Mouse (Mus musculus) G1E (cell line): Measurements from ENCODE around the gene Incenp.

Experiments used
- CTCF ChIP-seq: IDR thresholded peaks from 2 replicates; pipeline ENCODE4 v1.5.1; 2012; ENCODE audit warnings: low read depth, low read length, inconsistent platforms, mixed read lengths
- GATA2 ChIP-seq: IDR thresholded peaks from 2 replicates; pipeline ENCODE4 v1.6.1; 2012; ENCODE audit warnings: low read depth, low read length, inconsistent platforms, borderline replicate concordance
- TAL1 ChIP-seq: conservative IDR thresholded peaks from 2 replicates; pipeline ENCODE4 v1.6.1; 2012; ENCODE audit warnings: low read depth, low read length, inconsistent platforms, mixed read lengths

DNA sequence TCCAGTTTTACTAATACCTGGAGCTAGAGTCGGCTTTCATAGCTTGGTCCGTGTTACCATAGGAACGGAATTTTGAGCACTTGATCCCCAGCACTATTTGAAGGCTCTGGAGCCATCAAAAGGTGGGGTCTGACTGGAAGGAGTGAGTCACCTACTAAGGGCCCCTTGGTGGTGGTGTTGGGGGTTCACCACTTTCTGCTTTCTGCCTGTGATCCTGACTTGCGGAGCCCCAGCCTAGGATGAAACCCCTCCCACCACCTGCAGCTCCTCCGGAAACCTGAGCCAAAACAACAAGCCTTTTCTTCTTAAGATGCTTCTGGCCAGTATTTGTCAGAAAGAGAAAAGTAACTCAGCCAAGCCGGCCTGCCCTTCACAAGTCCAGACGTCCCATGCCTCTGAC, 40.5 kb upstream of the Incenp start:
- TF ChIP-seq CTCF (no peak), GATA2 (no peak), TAL1 (no peak)
